Mouse (Mus musculus): ENCODE data around the gene Cftr.

The Cftr gene

DNA sequence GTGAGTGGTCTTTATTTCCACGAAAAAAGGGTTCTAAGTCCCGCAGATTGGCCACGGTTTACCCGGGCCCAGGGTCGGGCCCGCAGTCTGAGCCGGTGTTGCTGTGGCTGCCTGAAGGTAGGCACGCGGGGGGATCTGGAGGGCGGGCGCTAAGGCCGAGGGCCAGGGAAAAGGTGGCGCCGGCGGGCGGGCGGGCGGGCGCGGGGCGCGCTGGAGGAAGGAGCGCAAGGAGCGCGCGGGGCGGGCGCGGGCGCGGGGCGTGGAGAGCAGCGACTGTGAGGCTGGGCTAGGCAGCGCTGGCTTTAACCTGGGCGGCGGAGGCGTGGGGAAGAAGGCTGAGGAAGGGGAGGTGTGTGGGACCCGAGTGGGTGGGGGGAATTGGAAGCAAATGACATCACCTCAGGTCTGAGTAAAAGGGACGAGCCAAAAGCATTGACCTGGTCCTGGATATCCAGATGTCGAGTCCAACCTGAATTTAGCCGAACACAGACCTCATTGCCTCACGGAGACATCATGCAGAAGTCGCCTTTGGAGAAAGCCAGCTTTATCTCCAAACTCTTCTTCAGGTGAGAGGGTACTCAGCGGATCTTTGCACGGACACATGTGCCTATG is at the start of gene Cftr:
Cftr (plus strand) TSS at position 377 of the 612 bp plus-strand sequence.
- no peak for DNase-seq (ENCODE audit: low spot score)

DNA sequence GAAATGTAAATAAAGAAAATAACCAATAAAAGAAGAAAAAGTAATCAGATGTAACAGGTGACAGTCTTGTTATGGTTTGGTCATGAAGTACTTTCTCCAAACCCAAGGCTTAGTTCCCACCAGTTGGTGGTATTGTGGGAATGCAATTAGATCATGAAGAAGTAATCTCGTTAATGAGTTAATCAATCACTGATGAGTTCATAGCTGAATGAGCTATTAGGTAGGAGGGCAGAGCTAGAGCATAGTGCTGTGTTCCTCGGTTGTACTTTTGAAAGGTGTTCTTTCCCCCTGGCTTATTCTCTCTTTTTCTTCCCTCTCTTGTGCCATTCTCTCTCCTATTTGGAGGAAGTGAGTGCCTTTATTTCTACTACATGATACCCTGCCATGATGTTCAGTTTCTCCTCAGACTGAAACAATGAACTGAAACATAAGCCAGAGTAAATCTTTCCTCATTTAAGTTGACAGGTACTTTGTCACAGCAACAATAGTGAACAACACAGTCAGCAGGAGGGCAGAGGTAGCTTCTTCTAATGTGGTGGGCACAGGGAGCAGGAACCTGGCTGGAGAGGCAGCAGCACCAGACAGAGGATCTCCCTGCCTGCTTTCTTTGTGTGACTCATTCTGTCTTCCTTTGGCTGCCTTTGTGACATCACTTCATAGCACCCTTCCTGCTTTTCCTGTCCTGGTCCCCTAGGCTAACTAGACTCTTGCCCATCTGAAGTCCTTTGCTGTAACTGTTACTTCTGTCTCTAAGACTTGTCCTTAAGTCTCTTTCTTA is 43.1 kb upstream of the Cftr start:
- DNase-seq (ENCODE audit: low spot score) = no peak

GRCm38 (mm10) chr6:18128059-18128458 is 42.4 kb upstream of the Cftr start:
- DNase-seq (ENCODE audit: low spot score) = no peak

DNA sequence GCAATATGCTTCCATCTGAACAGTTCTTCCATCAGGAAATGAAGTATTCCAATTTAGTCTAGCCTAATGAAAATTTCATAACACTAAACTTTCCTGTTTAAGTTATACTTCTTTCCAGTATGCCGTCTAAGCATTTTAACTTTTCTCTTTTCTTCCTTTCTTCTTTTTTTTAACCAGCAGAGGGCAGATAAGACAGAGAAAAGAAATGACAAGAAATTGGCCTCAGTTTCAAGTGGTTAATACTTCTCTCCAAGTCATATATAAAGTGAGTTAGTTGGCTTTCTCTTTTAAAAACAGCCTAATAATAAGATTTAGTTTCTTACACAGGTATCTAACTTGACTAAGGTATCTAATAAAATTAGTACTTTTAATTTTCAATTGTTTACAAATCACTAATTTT is 35.2 kb upstream of the Cftr start:
- DNase-seq (ENCODE audit: low spot score) = no peak

- no peak for DNase-seq (ENCODE audit: low spot score)
Measured at GRCm38 (mm10) chr6:18153031-18153430, 17.5 kb upstream of the Cftr start.

GRCm38 (mm10) chr6:18169618-18170017 is 869 bp upstream of the Cftr start:
- DNase-seq (ENCODE audit: low spot score) = no peak

- no peak for DNase-seq (ENCODE audit: low spot score)
Measured at GRCm38 (mm10) chr6:18171614-18172013, 1.1 kb downstream of the Cftr start.

GRCm38 (mm10) chr6:18177509-18177908 is 7.0 kb downstream of the Cftr start:
- DNase-seq (ENCODE audit: low spot score) = no peak

DNA sequence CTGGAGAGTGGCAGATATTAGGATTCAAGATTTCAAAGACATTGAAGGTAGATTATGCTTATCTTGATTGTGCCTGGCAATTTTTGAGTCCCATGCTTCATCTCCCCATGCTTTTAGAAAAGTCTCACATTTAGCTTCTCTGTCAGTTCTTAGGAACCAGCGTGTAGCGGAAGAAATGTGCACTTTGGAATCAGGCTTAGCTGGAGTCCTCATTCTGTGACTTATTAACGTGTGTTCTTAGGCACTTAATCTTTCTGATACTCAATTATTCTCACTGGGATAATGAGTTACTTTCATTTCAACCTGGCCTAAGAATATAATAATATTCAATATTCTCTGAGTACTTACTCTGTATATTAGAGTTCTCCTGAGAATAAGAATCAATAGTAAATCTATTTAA is 10.2 kb downstream of the Cftr start:
- DNase-seq (ENCODE audit: low spot score) = no peak

GRCm38 (mm10) chr6:18182903-18183302 is 12.4 kb downstream of the Cftr start:
- DNase-seq (ENCODE audit: low spot score) = no peak

- no peak for DNase-seq (ENCODE audit: low spot score)
Measured at GRCm38 (mm10) chr6:18220691-18221090, 50.2 kb downstream of the Cftr start.

DNA sequence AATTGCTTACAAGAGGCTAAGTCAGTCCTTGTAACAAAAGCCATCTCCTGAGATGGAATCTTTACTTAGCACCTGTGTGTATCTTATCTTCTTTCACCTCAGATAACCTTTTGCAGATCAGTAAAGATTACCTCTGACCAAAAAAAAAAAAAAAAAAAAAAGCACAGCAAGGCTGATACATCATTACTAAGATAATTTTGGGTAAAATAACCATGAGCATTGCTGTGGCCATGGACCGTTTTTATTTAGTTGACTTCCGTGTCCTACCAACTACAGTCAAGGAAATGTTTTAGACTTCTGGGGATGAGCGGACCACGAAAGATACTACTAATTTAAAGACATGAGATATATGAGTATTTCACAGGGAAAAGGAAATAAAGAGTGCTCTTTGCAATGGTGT is 52.7 kb downstream of the Cftr start:
- DNase-seq (ENCODE audit: low spot score) = no peak

GRCm38 (mm10) chr6:18225157-18225556 is 54.7 kb downstream of the Cftr start:
- no peak for DNase-seq (ENCODE audit: low spot score)

DNA sequence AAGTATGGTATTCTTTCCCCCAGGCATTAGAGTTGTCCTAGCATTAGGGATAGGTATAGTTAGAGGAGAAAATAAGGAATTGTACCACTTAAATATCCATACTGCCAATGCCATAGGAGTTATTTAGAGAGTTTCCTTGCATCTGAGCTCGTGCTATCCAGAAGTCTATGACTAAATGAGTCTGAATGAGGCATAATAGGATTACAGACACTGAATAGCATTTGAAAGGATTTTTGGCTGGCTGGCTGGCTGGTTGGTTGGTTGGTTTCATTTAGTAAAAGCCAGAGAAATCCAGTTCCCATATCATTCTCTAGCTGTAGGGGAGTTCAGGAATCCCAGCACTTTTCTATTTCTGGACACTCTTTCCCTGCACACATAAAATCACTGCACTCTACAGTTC is 76.0 kb downstream of the Cftr start:
- DNase-seq (ENCODE audit: low spot score) = no peak

GRCm38 (mm10) chr6:18247891-18248463 is 77.5 kb downstream of the Cftr start:
- DNase-seq (ENCODE audit: low spot score) = no peak

DNA sequence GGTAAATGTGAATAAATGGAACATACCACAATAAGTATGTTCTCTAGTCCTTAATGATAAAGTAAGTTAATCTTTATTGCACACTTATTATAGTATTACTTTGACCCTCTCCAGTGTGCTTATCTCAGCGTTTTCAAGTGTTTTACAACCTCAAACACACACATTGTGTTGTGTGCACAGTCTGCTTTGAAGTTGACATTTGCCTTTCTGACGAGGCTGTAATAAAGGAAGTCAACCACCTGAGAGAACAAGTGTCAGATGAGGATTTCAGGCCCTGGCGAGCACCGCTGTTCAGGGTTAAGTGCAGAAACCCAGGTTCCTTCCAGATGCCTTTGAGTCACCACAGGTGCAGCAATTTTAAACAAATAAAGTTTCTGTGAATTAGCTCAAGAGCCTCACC is 78.0 kb downstream of the Cftr start:
- no peak for DNase-seq (ENCODE audit: low spot score)

DNA sequence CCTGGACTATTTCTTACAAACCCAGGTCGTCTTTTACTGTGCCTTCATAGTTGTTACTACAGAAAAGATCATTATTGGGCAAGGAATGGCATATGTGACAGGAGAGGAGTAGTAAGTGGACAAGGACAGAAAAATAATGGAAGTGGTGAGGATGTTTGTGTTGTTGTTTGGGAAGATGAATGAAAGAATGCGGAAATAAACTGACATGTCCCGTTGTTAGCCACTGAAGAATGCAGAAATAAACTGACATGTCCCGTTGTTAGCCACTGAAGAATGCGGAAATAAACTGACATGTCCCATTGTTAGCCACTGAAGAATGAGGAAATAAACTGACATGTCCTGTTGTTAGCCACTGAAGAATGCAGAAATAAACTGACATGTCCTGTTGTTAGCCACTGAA is 84.1 kb downstream of the Cftr start:
- DNase-seq (ENCODE audit: low spot score) = no peak

GRCm38 (mm10) chr6:18270983-18271382 is 100.5 kb downstream of the Cftr start:
- no peak for DNase-seq (ENCODE audit: low spot score)

DNA sequence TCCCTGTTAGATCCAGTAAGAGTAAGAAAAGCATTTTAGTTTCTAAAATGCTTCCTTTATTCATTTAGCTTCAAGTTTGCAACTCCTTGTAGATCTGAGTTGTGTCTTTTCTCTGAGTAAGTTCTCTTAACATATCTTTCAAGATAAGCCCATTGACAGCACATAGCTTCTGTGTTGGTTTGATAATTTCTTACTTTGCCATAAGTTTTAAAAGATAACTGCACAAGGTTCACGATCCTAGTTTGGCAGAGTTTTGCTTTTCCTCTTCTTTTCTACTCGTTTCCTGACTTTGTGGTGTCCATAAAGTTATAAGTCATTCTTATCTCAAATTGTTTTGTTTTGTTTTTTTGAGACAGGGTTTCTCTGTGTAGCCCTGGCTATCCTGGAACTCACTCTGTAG is 130.3 kb downstream of the Cftr start:
- DNase-seq (ENCODE audit: low spot score) = no peak

GRCm38 (mm10) chr6:18302105-18302504 is 131.6 kb downstream of the Cftr start:
- DNase-seq (ENCODE audit: low spot score) = no peak

DNA sequence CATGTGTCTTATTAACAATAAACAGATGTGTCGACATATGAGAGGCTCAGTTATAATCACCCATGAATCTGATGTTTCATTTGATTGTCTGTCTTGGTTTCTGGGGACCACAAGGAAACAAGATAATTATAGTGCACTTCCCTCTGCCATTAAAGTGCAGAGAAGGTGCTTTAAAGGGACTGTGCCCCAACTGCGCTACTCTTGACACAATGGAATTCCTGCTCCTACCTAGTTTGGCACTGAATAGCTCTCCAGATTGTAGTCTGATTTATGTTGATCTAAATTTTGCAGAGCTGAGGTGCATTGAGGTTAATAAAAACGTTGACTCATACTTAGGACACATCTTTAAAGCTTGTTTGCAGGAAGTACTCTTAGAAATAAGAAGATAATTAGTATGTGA is 132.7 kb downstream of the Cftr start:
- no peak for DNase-seq (ENCODE audit: low spot score)

GRCm38 (mm10) chr6:18305130-18305529 is 134.6 kb downstream of the Cftr start:
- no peak for DNase-seq (ENCODE audit: low spot score)

DNA sequence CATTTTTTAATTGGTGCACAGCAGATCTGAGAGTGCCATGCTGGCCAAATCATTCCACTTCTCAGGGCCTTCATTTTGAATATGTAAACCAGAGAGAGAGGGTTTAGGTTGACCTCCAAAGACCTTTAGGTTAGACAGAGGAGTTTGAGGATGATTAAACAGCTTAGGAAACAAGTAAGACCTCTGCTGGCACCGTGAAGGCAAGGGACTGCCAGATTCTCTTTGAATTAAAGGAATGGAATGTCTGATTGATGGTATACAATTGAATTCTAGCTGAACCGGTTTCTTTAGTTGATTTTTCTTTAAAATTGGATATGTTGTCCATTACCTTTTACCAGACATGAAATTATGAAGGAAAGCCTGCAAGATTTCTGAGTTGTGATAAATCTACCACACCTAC is 140.5 kb downstream of the Cftr start:
- DNase-seq (ENCODE audit: low spot score) = no peak

Data from ovary, postnatal 10 days (tissue).